Mouse (Mus musculus): ENCODE data around the gene Cyp20a1. TPM values are rescaled to one million over a fixed set of nuclear protein-coding genes. Genes with fewer than 3 reads are reported as not detected.
A peak's percentile ranks its signal among the peaks of the same experiment; 100 is the strongest.

The Cyp20a1 gene
- total and polyA plus RNA-seq, 2 experiments, result 4.0 to 19.6 TPM

DNA sequence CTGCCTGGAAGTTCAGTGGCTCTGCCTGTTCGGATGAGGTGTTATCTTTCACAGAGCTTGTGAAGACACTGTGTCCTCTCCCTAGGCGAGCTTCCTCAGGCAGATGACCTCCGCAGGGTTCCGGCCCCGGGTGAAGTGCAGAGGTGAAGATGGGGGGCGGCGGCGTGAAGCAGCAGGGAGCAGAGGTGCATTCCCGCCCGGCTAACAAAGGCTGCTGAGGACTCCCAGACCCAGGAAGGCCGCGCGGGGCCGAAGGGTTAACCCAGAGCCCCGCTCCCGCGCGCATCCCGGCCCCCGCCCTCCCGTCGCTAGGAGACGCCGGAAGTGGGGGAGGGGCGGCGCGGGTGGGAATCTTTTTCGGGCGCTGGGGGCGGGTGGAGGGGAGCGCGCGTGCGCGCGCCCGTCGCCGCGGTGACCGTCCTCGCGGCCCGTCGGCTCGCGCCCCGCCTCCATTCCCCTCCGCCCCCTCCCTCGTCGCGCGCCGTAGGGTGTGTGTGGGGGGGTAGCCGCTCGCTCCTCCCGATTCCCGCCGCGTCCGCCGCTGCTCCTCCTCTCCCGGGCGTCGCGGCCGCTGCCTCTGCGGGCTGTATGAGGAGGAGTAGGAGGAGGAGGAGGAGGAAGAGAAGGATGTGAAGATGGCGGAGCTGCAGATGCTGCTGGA is 66.2 kb downstream of the Cyp20a1 start, which contains the start of gene Abi2:
TSS of gene Abi2 (plus strand) at position 452 of the 661 bp plus-strand sequence.
- peak; percentile 24 for DNase-seq (ENCODE audit: extremely low read depth, low read depth, low spot score)
- Histone ChIP-seq H3K36me3 (ENCODE audit: control insufficient read depth, insufficient read depth, low read length) (no peaks in the 10 kb centered on the region), H3K27me3 (ENCODE audit: control insufficient read depth, insufficient read depth, low read length) (no peaks in the 10 kb centered on the region), H3K79me2 (ENCODE audit: control insufficient read depth, insufficient read depth, low read length) (peaks cover 2% of the 10 kb centered on the region; the same call in 1 of the 2 replicates), H3K27ac (replicated peaks; ENCODE audit: insufficient read depth, low read depth, low read length) (peak within 1 kb of the TSS; percentile 45), H3K9ac (ENCODE audit: low read depth, low read length) (peak within 1 kb of the TSS; percentile 81), H3K4me3 (ENCODE audit: insufficient read depth, low read depth, low read length) (peak within 1 kb of the TSS; percentile 85), H3K4me1 (ENCODE audit: control insufficient read depth, insufficient read depth, low read length) (0 out of 2 replicates have a peak, but pooled peaks cover 3% of the 10 kb centered on the region)
- WGBS, result under 1% methylated on average over 53 of the region's 69 CpGs
- TF ChIP-seq CTCF (IDR thresholded peaks at IDR 0.05; ENCODE audit: low read depth, low read length) (no peak), POLR2A (IDR thresholded peaks at IDR 0.05; ENCODE audit: extremely low read depth, insufficient read depth, low read length) (no peak)

DNA sequence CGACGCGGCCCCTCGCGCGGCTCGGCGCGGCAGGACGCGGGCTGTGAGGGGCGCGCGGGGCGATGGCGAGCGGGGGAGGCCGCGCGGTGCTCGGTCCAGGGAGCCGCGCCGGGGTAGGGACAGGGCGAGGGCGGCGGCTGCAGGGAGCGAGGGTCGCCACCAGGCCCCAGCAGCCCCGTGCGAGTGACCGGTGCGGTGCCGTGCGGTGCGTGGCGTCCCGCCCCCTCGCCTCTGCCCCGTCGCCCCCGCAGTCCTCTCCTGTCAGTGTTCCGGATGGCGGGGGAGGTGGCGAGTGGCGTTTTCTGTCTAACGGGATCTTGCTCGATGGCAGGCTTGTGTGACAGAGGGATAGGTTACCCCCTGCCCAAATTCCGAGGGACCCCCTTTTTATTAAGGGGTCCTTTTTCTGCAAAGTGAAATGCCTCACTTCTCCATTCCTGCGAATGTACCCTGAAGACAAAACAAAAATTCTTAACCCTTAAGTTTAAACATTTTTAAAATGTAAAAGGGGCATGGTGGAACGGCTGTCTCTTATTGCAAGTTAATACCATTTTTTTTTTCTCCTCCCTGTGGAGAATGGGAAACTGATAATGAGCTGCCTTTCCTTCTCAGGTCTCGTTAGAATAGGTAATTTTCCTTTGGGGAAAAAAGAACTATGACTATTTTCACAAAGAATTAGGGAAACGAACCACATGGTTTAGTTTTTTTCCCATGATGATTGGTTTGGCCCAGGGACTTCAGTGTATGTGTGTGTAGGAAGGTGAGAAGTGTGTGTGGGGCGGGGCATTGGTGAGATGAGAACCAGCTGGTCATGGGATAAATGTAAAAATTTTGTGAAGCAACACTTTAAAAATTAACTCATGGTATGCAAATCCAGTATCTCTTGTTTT is 67.0 kb downstream of the Cyp20a1 start:
- DNase-seq (ENCODE audit: extremely low read depth, low read depth, low spot score), result no peak
- Histone ChIP-seq H3K4me3 (ENCODE audit: insufficient read depth, low read depth, low read length) (peak overlapping the region; percentile 85), H3K27me3 (ENCODE audit: control insufficient read depth, insufficient read depth, low read length) (no peaks in the 10 kb centered on the region), H3K27ac (replicated peaks; ENCODE audit: insufficient read depth, low read depth, low read length) (no peak overlapping the region), H3K36me3 (ENCODE audit: control insufficient read depth, insufficient read depth, low read length) (no peaks in the 10 kb centered on the region), H3K4me1 (ENCODE audit: control insufficient read depth, insufficient read depth, low read length) (0 out of 2 replicates have a peak, but pooled peaks cover 3% of the 10 kb centered on the region), H3K9ac (ENCODE audit: low read depth, low read length) (peak overlapping the region; percentile 81), H3K79me2 (ENCODE audit: control insufficient read depth, insufficient read depth, low read length) (peaks cover 2% of the 10 kb centered on the region; the same call in 1 of the 2 replicates)
- 1% methylated on average over 54 of the region's 54 CpGs for WGBS
- TF ChIP-seq CTCF (IDR thresholded peaks at IDR 0.05; ENCODE audit: low read depth, low read length) (no peak), POLR2A (IDR thresholded peaks at IDR 0.05; ENCODE audit: extremely low read depth, insufficient read depth, low read length) (no peak)

DNA sequence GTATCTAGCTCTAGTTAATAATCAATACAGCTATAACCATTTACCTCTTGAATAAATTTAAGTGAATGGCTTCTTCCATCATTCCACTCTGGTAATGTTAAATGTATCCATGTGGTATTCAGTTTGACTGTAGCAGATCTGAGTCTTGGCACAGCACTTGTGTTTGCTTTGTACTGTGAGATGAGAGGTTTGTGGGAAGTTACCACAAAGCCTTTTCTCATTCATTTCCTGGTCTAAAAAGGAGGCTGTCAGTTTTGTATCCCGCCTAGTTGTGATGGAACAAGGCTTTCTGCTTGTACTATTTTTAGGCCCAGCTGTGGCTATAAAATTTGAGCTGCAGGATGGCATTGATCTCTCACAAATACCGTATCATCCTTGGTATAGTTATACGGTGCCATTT is 73.6 kb downstream of the Cyp20a1 start:
- Histone ChIP-seq H3K4me3 (ENCODE audit: insufficient read depth, low read depth, low read length) (no peak overlapping the region), H3K27ac (replicated peaks; ENCODE audit: insufficient read depth, low read depth, low read length) (no peak overlapping the region), H3K36me3 (ENCODE audit: control insufficient read depth, insufficient read depth, low read length) (no peaks in the 10 kb centered on the region), H3K9ac (ENCODE audit: low read depth, low read length) (no peak overlapping the region), H3K4me1 (ENCODE audit: control insufficient read depth, insufficient read depth, low read length) (no peaks in the 10 kb centered on the region), H3K79me2 (ENCODE audit: control insufficient read depth, insufficient read depth, low read length) (peaks cover 2% of the 10 kb centered on the region; the same call in 1 of the 2 replicates), H3K27me3 (ENCODE audit: control insufficient read depth, insufficient read depth, low read length) (no peaks in the 10 kb centered on the region)
- WGBS, result 76% methylated on average over 3 of the region's 3 CpGs
- TF ChIP-seq POLR2A (IDR thresholded peaks at IDR 0.05; ENCODE audit: extremely low read depth, insufficient read depth, low read length) (no peak), CTCF (IDR thresholded peaks at IDR 0.05; ENCODE audit: low read depth, low read length) (no peak)
- DNase-seq (ENCODE audit: extremely low read depth, low read depth, low spot score), result no peak

DNA sequence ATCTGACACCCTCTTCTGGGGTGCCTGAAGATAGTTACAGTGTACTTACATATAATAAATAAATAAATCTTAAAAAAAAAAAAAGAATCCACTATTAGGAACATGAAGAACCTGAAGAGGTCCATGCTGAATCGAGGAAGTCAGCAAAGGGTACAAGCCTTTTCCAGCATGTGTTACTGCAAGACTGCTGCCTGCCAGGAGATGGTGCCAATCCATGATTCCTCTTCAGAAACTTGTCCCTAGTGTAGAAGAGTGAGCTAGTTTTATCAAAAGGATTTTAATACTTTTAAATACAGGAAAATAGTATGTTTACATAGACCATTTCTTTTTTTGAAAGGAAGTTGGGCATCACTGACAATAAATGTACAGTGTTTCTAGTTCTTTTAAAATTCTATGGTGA is 80.8 kb downstream of the Cyp20a1 start:
- H3K36me3 ChIP-seq (ENCODE audit: control insufficient read depth, insufficient read depth, low read length), result no peaks in the 10 kb centered on the region
- no peak overlapping the region for H3K4me3 ChIP-seq (ENCODE audit: insufficient read depth, low read depth, low read length)
- TF ChIP-seq POLR2A (IDR thresholded peaks at IDR 0.05; ENCODE audit: extremely low read depth, insufficient read depth, low read length) (no peak), CTCF (IDR thresholded peaks at IDR 0.05; ENCODE audit: low read depth, low read length) (no peak)
- no peak overlapping the region for H3K27ac ChIP-seq (replicated peaks; ENCODE audit: insufficient read depth, low read depth, low read length)
- H3K79me2 ChIP-seq (ENCODE audit: control insufficient read depth, insufficient read depth, low read length), result no peaks in the 10 kb centered on the region; the same call in 1 of the 2 replicates
- H3K27me3 ChIP-seq (ENCODE audit: control insufficient read depth, insufficient read depth, low read length), result no peaks in the 10 kb centered on the region
- no peak overlapping the region for H3K9ac ChIP-seq (ENCODE audit: low read depth, low read length)
- 89% methylated on average over 1 of the region's 1 CpGs for WGBS
- no peaks in the 10 kb centered on the region; the same call in 1 of the 2 replicates for H3K4me1 ChIP-seq (ENCODE audit: control insufficient read depth, insufficient read depth, low read length)
- DNase-seq (ENCODE audit: extremely low read depth, low read depth, low spot score), result no peak

DNA sequence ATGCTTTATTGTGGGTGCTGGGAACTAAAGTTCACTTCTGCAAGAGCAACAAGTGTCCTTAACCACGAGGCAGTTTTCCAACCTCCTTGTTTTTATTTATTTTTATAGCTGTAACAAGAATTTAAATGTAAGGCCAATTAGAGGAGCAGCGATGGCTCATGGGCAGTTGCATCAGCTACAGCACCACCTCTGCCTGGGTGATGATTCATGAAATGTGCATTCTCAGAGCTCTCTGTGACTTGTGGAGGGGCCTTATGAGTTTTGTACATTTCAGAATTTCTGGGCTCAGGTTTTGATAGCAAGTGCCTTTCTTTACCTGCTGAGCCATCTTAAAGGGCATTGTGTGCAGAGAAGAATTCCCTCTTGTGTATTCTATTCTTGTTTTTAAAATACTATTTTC is 85.2 kb downstream of the Cyp20a1 start:
- Histone ChIP-seq H3K9ac (ENCODE audit: low read depth, low read length) (no peak overlapping the region), H3K79me2 (ENCODE audit: control insufficient read depth, insufficient read depth, low read length) (no peaks in the 10 kb centered on the region; the same call in 1 of the 2 replicates), H3K27me3 (ENCODE audit: control insufficient read depth, insufficient read depth, low read length) (no peaks in the 10 kb centered on the region), H3K27ac (replicated peaks; ENCODE audit: insufficient read depth, low read depth, low read length) (no peak overlapping the region), H3K4me3 (ENCODE audit: insufficient read depth, low read depth, low read length) (no peak overlapping the region), H3K4me1 (ENCODE audit: control insufficient read depth, insufficient read depth, low read length) (no peaks in the 10 kb centered on the region; the same call in 1 of the 2 replicates), H3K36me3 (ENCODE audit: control insufficient read depth, insufficient read depth, low read length) (no peaks in the 10 kb centered on the region)
- no peak for TF ChIP-seq CTCF (IDR thresholded peaks at IDR 0.05; ENCODE audit: low read depth, low read length)
- 95% methylated on average over 2 of the region's 2 CpGs for WGBS
- DNase-seq (ENCODE audit: extremely low read depth, low read depth, low spot score), result no peak
